Mouse (Mus musculus) 3T3-L1 (cell line): ENCODE measurements at regions not wholly inside any gene's neighbourhood (a gene's known extent, or its start where the extent isn't known, plus 50 kb on each side); places are given as distances from the start of the nearest gene placed in this dataset.

Experiments used
- DNase-seq: peaks from one replicate; pipeline ENCODE4 v3.0.0-alpha.2; 2015; ENCODE audit warnings: low read depth, low spot score

- no peak for DNase-seq
These were observed 96.8 kb upstream of the Cpeb2 start for GRCm38 (mm10) chr5:43136142-43136541.

- peak; percentile 52 for DNase-seq
These were observed 95.2 kb upstream of the Cpeb2 start for GRCm38 (mm10) chr5:43137777-43138176.

GRCm38 (mm10) chr5:43138931-43139486 is 94.0 kb upstream of the Cpeb2 start:
- DNase-seq = no peak

GRCm38 (mm10) chr5:43139813-43140212 is 93.2 kb upstream of the Cpeb2 start:
- no peak for DNase-seq

- no peak for DNase-seq
These were observed 87.0 kb upstream of the Cpeb2 start for GRCm38 (mm10) chr5:43145939-43146338.

- DNase-seq = no peak
These were observed 86.0 kb upstream of the Cpeb2 start for GRCm38 (mm10) chr5:43146928-43147327.

- DNase-seq = peak; percentile 58
These were observed 84.5 kb upstream of the Cpeb2 start for GRCm38 (mm10) chr5:43148486-43148885.

- no peak for DNase-seq
These were observed 83.4 kb upstream of the Cpeb2 start for GRCm38 (mm10) chr5:43149559-43149958.

- no peak for DNase-seq
These were observed 81.7 kb upstream of the Cpeb2 start for GRCm38 (mm10) chr5:43151099-43151774.

- no peak for DNase-seq
These were observed 80.8 kb upstream of the Cpeb2 start for GRCm38 (mm10) chr5:43152119-43152611.

- DNase-seq = no peak
These were observed 80.1 kb upstream of the Cpeb2 start for GRCm38 (mm10) chr5:43152881-43153280.

GRCm38 (mm10) chr5:43156771-43157170 is 76.2 kb upstream of the Cpeb2 start:
- DNase-seq = no peak

GRCm38 (mm10) chr5:43160140-43160539 is 72.8 kb upstream of the Cpeb2 start:
- DNase-seq = no peak

GRCm38 (mm10) chr5:43181475-43181874 is 51.5 kb upstream of the Cpeb2 start:
- DNase-seq = no peak
